Mouse (Mus musculus) adrenal gland, adult (tissue): ENCODE measurements around the gene Fam185a.

Experiments
- DNase-seq, 2 experiments: peaks; one replicate each; pipeline ENCODE4 v3.0.0; 2022 to 2023; ENCODE audit warnings: low spot score in 1 of 2; ENCODE audit not compliant: inconsistent age in 2 of 2

Fam185a gene

GRCm38 (mm10) chr5:21491469-21491868 lies 66.7 kb downstream of the Fam185a start:
- DNase-seq = no peak

GRCm38 (mm10) chr5:21492213-21492612 lies 67.5 kb downstream of the Fam185a start:
- DNase-seq = no peak

- no peak for DNase-seq
Measured at GRCm38 (mm10) chr5:21493294-21493999, 68.7 kb downstream of the Fam185a start.

GRCm38 (mm10) chr5:21494781-21495180 lies 70.0 kb downstream of the Fam185a start:
- no peak for DNase-seq

GRCm38 (mm10) chr5:21496321-21496720 lies 71.6 kb downstream of the Fam185a start:
- DNase-seq = no peak

- no peak for DNase-seq
Measured at GRCm38 (mm10) chr5:21496881-21497280, 72.1 kb downstream of the Fam185a start.

GRCm38 (mm10) chr5:21498490-21498889 lies 73.7 kb downstream of the Fam185a start:
- no peak for DNase-seq

GRCm38 (mm10) chr5:21498925-21499324 lies 74.2 kb downstream of the Fam185a start:
- DNase-seq = no peak

GRCm38 (mm10) chr5:21500133-21500532 lies 75.4 kb downstream of the Fam185a start:
- no peak for DNase-seq

GRCm38 (mm10) chr5:21500941-21501340 lies 76.2 kb downstream of the Fam185a start:
- DNase-seq = no peak

GRCm38 (mm10) chr5:21502936-21503610 lies 78.3 kb downstream of the Fam185a start:
- no peak for DNase-seq

GRCm38 (mm10) chr5:21505159-21505558 lies 80.4 kb downstream of the Fam185a start:
- DNase-seq = no peak

- no peak for DNase-seq
Measured at GRCm38 (mm10) chr5:21506887-21507286, 82.1 kb downstream of the Fam185a start.

- no peak for DNase-seq
Measured at GRCm38 (mm10) chr5:21509801-21510200, 85.0 kb downstream of the Fam185a start.

- DNase-seq = no peak
Measured at GRCm38 (mm10) chr5:21513363-21513762, 88.6 kb downstream of the Fam185a start.

- no peak for DNase-seq
Measured at GRCm38 (mm10) chr5:21517562-21517961, 92.8 kb downstream of the Fam185a start.

- no peak for DNase-seq
Measured at GRCm38 (mm10) chr5:21518207-21518606, 93.4 kb downstream of the Fam185a start.

- DNase-seq = no peak
Measured at GRCm38 (mm10) chr5:21519166-21519565, 94.4 kb downstream of the Fam185a start.

GRCm38 (mm10) chr5:21526835-21527485 lies 102.2 kb downstream of the Fam185a start:
- no peak for DNase-seq

GRCm38 (mm10) chr5:21527488-21527911 lies 102.7 kb downstream of the Fam185a start:
- no peak for DNase-seq

GRCm38 (mm10) chr5:21528068-21528842 lies 103.5 kb downstream of the Fam185a start:
- DNase-seq = peak; percentile 9 to 40
